Mouse (Mus musculus): ENCODE data around the gene Hs3st1. TPM values are rescaled to one million over a fixed set of nuclear protein-coding genes. Genes with fewer than 3 reads are reported as not detected.

The Hs3st1 gene
- polyA plus RNA-seq, 1 experiment from 2014 or later = 0.71 TPM

- no peaks in the 10 kb centered on the region for H3K36me3 ChIP-seq (replicated peaks)
- no peak for ATAC-seq (ENCODE audit: insufficient read depth)
- no peaks in the 10 kb centered on the region for H3K4me1 ChIP-seq (replicated peaks)
- no peaks in the 10 kb centered on the region for H3K27me3 ChIP-seq
- no peak overlapping the region for H3K9ac ChIP-seq
- H3K9me3 ChIP-seq (replicated peaks) = no peaks in the 10 kb centered on the region
- H3K27ac ChIP-seq (replicated peaks) = no peak overlapping the region
- no peak overlapping the region for H3K4me3 ChIP-seq (replicated peaks)
- 80% methylated on average over 3 of the region's 3 CpGs for WGBS (ENCODE audit: insufficient replicate concordance)
- no peak overlapping the region for H3K4me2 ChIP-seq
These were observed 134.9 kb downstream of the Hs3st1 start for GRCm38 (mm10) chr5:39620206-39620866.

GRCm38 (mm10) chr5:39617354-39617977, 137.8 kb downstream of the Hs3st1 start:
- Histone ChIP-seq H3K4me3 (replicated peaks) (no peak overlapping the region), H3K9me3 (replicated peaks) (no peaks in the 10 kb centered on the region), H3K9ac (no peak overlapping the region), H3K36me3 (replicated peaks) (no peaks in the 10 kb centered on the region), H3K4me1 (replicated peaks) (no peaks in the 10 kb centered on the region), H3K4me2 (no peak overlapping the region), H3K27ac (replicated peaks) (no peak overlapping the region), H3K27me3 (no peaks in the 10 kb centered on the region)
- 64% methylated on average over 2 of the region's 2 CpGs for WGBS (ENCODE audit: insufficient replicate concordance)
- no peak for ATAC-seq (ENCODE audit: insufficient read depth)

GRCm38 (mm10) chr5:39615202-39615601, 140.1 kb downstream of the Hs3st1 start:
- no peak overlapping the region for H3K4me3 ChIP-seq (replicated peaks)
- WGBS (ENCODE audit: insufficient replicate concordance) = 87% methylated on average over 7 of the region's 7 CpGs
- no peaks in the 10 kb centered on the region for H3K36me3 ChIP-seq (replicated peaks)
- H3K4me2 ChIP-seq = no peak overlapping the region
- ATAC-seq (ENCODE audit: insufficient read depth) = no peak
- no peak overlapping the region for H3K27ac ChIP-seq (replicated peaks)
- H3K9me3 ChIP-seq (replicated peaks) = no peaks in the 10 kb centered on the region
- no peaks in the 10 kb centered on the region for H3K27me3 ChIP-seq
- no peak overlapping the region for H3K9ac ChIP-seq
- no peaks in the 10 kb centered on the region for H3K4me1 ChIP-seq (replicated peaks)

GRCm38 (mm10) chr5:39613534-39613933, 141.7 kb downstream of the Hs3st1 start:
- Histone ChIP-seq H3K27ac (replicated peaks) (no peak overlapping the region), H3K4me1 (replicated peaks) (no peaks in the 10 kb centered on the region)
- WGBS (ENCODE audit: insufficient replicate concordance) = 59% methylated on average over 2 of the region's 2 CpGs

GRCm38 (mm10) chr5:39612240-39612639, 143.0 kb downstream of the Hs3st1 start:
- no peaks in the 10 kb centered on the region for H3K9me3 ChIP-seq (replicated peaks)

More at GRCm38 (mm10) chr5:39613534-39613933, 141.7 kb downstream of the Hs3st1 start:
- H3K9me3 ChIP-seq (replicated peaks) = no peaks in the 10 kb centered on the region
- H3K9ac ChIP-seq = no peak overlapping the region
- no peak for ATAC-seq (ENCODE audit: insufficient read depth)
- H3K4me3 ChIP-seq (replicated peaks) = no peak overlapping the region
- H3K4me2 ChIP-seq = no peak overlapping the region
- H3K27me3 ChIP-seq = no peaks in the 10 kb centered on the region
- H3K36me3 ChIP-seq (replicated peaks) = no peaks in the 10 kb centered on the region

GRCm38 (mm10) chr5:39608260-39608659, 147.0 kb downstream of the Hs3st1 start:
- Histone ChIP-seq H3K9ac (no peak overlapping the region), H3K36me3 (replicated peaks) (no peaks in the 10 kb centered on the region), H3K4me2 (no peak overlapping the region), H3K4me1 (replicated peaks) (no peaks in the 10 kb centered on the region), H3K4me3 (replicated peaks) (no peak overlapping the region), H3K9me3 (replicated peaks) (no peaks in the 10 kb centered on the region), H3K27me3 (no peaks in the 10 kb centered on the region), H3K27ac (replicated peaks) (no peak overlapping the region)
- 70% methylated on average over 1 of the region's 1 CpGs for WGBS (ENCODE audit: insufficient replicate concordance)
- no peak for ATAC-seq (ENCODE audit: insufficient read depth)

More at GRCm38 (mm10) chr5:39612240-39612639, 143.0 kb downstream of the Hs3st1 start:
- no peaks in the 10 kb centered on the region for H3K36me3 ChIP-seq (replicated peaks)
- no peak for ATAC-seq (ENCODE audit: insufficient read depth)
- WGBS (ENCODE audit: insufficient replicate concordance) = 47% methylated on average over 2 of the region's 2 CpGs
- H3K27me3 ChIP-seq = no peaks in the 10 kb centered on the region
- H3K4me1 ChIP-seq (replicated peaks) = no peaks in the 10 kb centered on the region
- H3K9ac ChIP-seq = no peak overlapping the region
- no peak overlapping the region for H3K27ac ChIP-seq (replicated peaks)
- no peak overlapping the region for H3K4me2 ChIP-seq
- H3K4me3 ChIP-seq (replicated peaks) = no peak overlapping the region

GRCm38 (mm10) chr5:39594737-39595136, 160.5 kb downstream of the Hs3st1 start:
- H3K27ac ChIP-seq (replicated peaks) = no peak overlapping the region
- H3K9me3 ChIP-seq (replicated peaks) = no peaks in the 10 kb centered on the region
- no peaks in the 10 kb centered on the region for H3K36me3 ChIP-seq (replicated peaks)
- H3K4me2 ChIP-seq = no peak overlapping the region
- H3K9ac ChIP-seq = no peak overlapping the region
- no peak for ATAC-seq (ENCODE audit: insufficient read depth)
- H3K4me1 ChIP-seq (replicated peaks) = no peaks in the 10 kb centered on the region
- 57% methylated on average over 2 of the region's 2 CpGs for WGBS (ENCODE audit: insufficient replicate concordance)
- H3K4me3 ChIP-seq (replicated peaks) = no peak overlapping the region
- no peaks in the 10 kb centered on the region for H3K27me3 ChIP-seq

All from liver, embryonic 15.5 days (tissue).